Comparison of ENCODE assay signal across 9 mouse cellular contexts in genomic region chr5:38235422-38235821, GRCm38 (mm10). TPM values are rescaled to one million over a fixed set of nuclear protein-coding genes. Genes with fewer than 3 reads are reported as not detected.
A peak's percentile ranks its signal among the peaks of the same experiment; 100 is the strongest.
DNase-seq lines count a peak whose midpoint lies in the region; ATAC-seq lines count a peak whose summit lies in the region.
"Had no signal": no experiment of that assay in that cellular context is flagged by ENCODE, and none has a peak within 500 bp of the region (broad histone marks: within the 10 kb centered on the region; RNA-seq: fewer than 3 reads in every experiment).

No protein-coding gene starts in this region.

- peaks cover 56% of the 10 kb centered on the region for H3K36me3 ChIP-seq in heart, embryonic 10.5 days

- WGBS in heart, embryonic 10.5 days = 60% methylated on average over 4 of the region's 4 CpGs

- H3K4me1 ChIP-seq in heart, embryonic 10.5 days = no peaks in the 10 kb centered on the region
- H3K4me1 ChIP-seq: lung, embryonic 15.5 days had no signal

- peak; percentile 82 to 83 for ATAC-seq in hematopoietic stem cell, adult 5-6 weeks (replicated peaks in 1 of 2; ENCODE audit: insufficient read depth in 1 of 2, low FRiP score in 2 of 2, low TSS enrichment in 1 of 2, low read depth in 1 of 2, poor library complexity in 2 of 2, severe bottlenecking in 2 of 2)
- ATAC-seq in megakaryocyte progenitor cell, adult 5-6 weeks (replicated peaks; ENCODE audit: poor library complexity) = peak; percentile 84

- peak; percentile 92 for DNase-seq in heart, adult 11 months
- DNase-seq in heart, embryonic 10.5 days (ENCODE audit: low spot score) = no peak
- peak; percentile 26 for DNase-seq in urinary bladder, postnatal 14 days (ENCODE audit: low spot score)
- DNase-seq in urinary bladder, adult 2 months (ENCODE audit: low spot score) = no peak
- peak; percentile 39 for DNase-seq in cerebellum, adult 9-10 months
- DNase-seq in testis, postnatal 10 days (ENCODE audit: low spot score) = peak; percentile 81

- no peaks in the 10 kb centered on the region for H3K27me3 ChIP-seq in heart, embryonic 10.5 days (ENCODE audit: insufficient read depth, poor library complexity, severe bottlenecking)
- H3K27me3 ChIP-seq: lung, embryonic 15.5 days had no signal

- no peak overlapping the region for H3K27ac ChIP-seq in heart, embryonic 10.5 days
- H3K27ac ChIP-seq: lung, embryonic 15.5 days had no signal

- no peak overlapping the region for H3K4me3 ChIP-seq in heart, embryonic 10.5 days
- H3K4me3 ChIP-seq: lung, embryonic 15.5 days had no signal

- no peaks in the 10 kb centered on the region for H3K9me3 ChIP-seq in heart, embryonic 10.5 days
- H3K9me3 ChIP-seq: lung, embryonic 15.5 days had no signal

RNA-seq across cellular contexts. Expression of gene Lyar, which starts 15.2 kb away (rescaled TPM):
- polyA plus RNA-seq in heart, embryonic 10.5 days (2016; fragmentation: Nextera tagmentation; extraction: Ambion mirVana) = 71.0 and 111 TPM in 2 replicates
- 25.1 and 28.0 TPM in 2 replicates for polyA plus RNA-seq in urinary bladder, adult 2 months (2012; rRNA removed)
- 78.9 and 93.0 TPM in 2 replicates for total RNA-seq in hematopoietic stem cell, adult 5-6 weeks (2017)
- total RNA-seq in megakaryocyte progenitor cell, adult 5-6 weeks (2015) = 136 and 137 TPM in 2 replicates
- total RNA-seq in megakaryocyte progenitor cell, adult 5-6 weeks (2017) = 137 and 167 TPM in 2 replicates

RNA-seq across cellular contexts. Expression of gene Zbtb49, which starts 15.2 kb away (rescaled TPM):
- polyA plus RNA-seq in heart, embryonic 10.5 days (2016; fragmentation: Nextera tagmentation; extraction: Ambion mirVana) = 9.5 and 14.7 TPM in 2 replicates
- 10.1 and 10.6 TPM in 2 replicates for polyA plus RNA-seq in urinary bladder, adult 2 months (2012; rRNA removed)
- 9.4 and 12.1 TPM in 2 replicates for total RNA-seq in hematopoietic stem cell, adult 5-6 weeks (2017)
- 6.4 and 7.0 TPM in 2 replicates for total RNA-seq in megakaryocyte progenitor cell, adult 5-6 weeks (2015)
- total RNA-seq in megakaryocyte progenitor cell, adult 5-6 weeks (2017) = 5.8 and 11.2 TPM in 2 replicates

RNA-seq across cellular contexts. Expression of gene Tmem128, which starts 24.6 kb away (rescaled TPM):
- polyA plus RNA-seq in heart, embryonic 10.5 days (2016; fragmentation: Nextera tagmentation; extraction: Ambion mirVana) = 48.6 and 56.7 TPM in 2 replicates
- polyA plus RNA-seq in urinary bladder, adult 2 months (2012; rRNA removed) = 40.9 and 56.6 TPM in 2 replicates
- 28.4 and 40.1 TPM in 2 replicates for total RNA-seq in hematopoietic stem cell, adult 5-6 weeks (2017)
- total RNA-seq in megakaryocyte progenitor cell, adult 5-6 weeks (2015) = 53.2 and 68.8 TPM in 2 replicates
- 17.0 and 19.1 TPM in 2 replicates for total RNA-seq in megakaryocyte progenitor cell, adult 5-6 weeks (2017)

RNA-seq across cellular contexts. Expression of gene Otop1, which starts 40.4 kb away (rescaled TPM):
- 0.06 TPM in 1 of 2 replicates, not detected in the other for polyA plus RNA-seq in heart, embryonic 10.5 days (2016; fragmentation: Nextera tagmentation; extraction: Ambion mirVana)
- 0.01 and 0.06 TPM in 2 replicates for polyA plus RNA-seq in urinary bladder, adult 2 months (2012; rRNA removed)
- not detected in 2 replicates for total RNA-seq in hematopoietic stem cell, adult 5-6 weeks (2017)
- not detected in 2 replicates for total RNA-seq in megakaryocyte progenitor cell, adult 5-6 weeks (2015)
- not detected in 2 replicates for total RNA-seq in megakaryocyte progenitor cell, adult 5-6 weeks (2017)
- polyA plus RNA-seq: lung, embryonic 15.5 days had no signal

Comparison
In these comparisons a context has a peak if more than half of its experiments do, and no peak if none do; other contexts are left out.
1. DNase-seq: peak in heart, adult 11 months (single experiment), urinary bladder, postnatal 14 days (single experiment), cerebellum, adult 9-10 months (single experiment) and testis, postnatal 10 days (single experiment); none in heart, embryonic 10.5 days (single experiment) and urinary bladder, adult 2 months (single experiment).